Mouse (Mus musculus): ENCODE data around the gene Fan1.

Gene Fan1

DNA sequence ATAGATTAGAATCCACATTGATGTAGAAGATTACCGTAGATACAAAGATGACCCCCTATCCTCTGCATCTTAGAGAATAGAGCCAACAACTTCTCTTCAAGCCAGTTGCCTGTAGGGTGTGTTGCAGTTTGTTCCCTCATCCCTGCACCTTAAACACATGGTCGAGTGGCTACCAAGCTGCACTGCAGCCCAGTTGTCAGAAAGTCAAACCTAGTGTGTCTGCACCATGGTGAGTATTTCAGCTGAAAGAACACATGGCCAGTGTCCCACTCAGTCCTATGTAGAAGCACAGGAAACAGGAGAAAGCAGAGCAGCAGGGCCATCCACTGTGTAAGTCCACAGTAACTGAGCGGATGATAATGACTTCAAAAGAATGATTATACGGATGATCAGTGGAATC lies 46.4 kb downstream of the Fan1 start:
- DNase-seq = no peak

DNA sequence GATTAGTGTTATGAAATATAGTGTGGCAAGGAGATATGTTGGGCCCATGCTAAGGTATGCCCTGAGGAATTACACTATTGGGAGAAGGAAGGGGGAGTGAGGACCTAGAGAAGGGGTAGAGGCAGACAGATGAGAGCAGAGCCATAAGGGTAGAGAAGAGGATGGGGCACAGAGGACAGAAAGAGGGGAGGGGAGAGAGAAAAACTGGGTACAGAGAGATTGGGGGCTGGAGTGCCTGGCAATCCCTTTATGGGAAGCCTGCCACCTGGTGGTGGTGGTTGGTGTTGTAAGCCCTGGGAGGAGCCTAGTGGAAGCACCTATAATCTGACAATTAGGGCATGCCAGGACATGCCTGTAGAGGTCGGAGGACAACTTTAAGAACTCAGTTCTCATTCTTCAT lies 47.0 kb downstream of the Fan1 start:
- DNase-seq = peak; percentile 85

DNA sequence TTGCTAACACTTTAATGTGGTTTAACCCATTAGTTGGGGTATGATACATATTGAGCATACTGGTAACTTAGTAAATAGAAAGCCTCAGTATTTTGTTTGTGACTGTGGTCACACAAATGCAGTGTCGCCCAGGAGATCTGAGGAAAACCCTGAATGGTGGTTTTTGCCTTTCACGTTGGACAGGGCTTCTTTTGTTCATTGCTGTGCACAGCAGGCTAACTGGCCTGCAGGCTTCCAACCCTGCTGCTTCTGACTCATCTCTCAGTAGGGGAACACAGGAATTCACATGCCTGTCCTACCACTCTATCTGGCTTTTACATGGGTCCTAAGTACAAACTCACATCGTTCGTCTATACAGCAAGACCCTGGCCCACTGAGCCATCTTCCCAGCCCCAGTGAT lies 52.2 kb downstream of the Fan1 start:
- DNase-seq = no peak

DNA sequence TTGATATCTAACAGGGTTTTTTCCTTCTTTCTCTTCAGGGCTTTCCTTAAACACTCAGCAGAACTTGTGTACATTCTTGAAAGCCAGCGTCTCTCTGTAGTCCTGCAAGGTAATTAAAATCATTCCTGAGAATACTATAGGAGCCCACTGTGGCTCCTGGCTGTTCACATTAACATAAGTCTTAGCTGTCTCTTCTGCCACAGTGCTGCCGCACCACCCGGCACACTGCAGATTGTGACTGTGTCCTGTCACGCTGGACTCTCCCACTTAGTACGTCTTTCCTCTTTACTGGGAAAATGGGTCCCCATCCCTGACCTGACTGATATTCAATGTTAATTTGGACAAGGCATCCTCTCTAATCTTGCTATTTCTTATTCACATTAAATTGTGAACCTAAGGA lies 52.8 kb downstream of the Fan1 start:
- no peak for DNase-seq

DNA sequence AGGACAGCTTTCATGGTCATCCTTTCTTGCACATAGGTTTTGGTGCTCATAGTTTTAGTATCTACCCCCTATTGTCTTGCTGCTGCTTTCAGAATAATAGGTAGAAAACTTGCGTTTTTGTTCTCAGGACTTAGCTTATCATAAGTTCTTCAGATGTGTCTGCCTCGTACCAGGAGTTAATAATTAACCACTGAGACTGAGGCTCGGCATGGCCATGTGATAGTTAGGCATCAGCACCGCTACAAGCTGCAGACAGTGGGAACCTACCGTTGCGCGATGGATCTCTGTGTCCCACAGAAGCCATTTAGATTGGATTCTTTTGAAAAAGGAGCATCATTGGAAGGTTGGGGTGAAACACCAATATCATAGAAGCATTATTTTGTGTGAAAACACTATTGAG lies 61.1 kb downstream of the Fan1 start:
- no peak for DNase-seq

DNA sequence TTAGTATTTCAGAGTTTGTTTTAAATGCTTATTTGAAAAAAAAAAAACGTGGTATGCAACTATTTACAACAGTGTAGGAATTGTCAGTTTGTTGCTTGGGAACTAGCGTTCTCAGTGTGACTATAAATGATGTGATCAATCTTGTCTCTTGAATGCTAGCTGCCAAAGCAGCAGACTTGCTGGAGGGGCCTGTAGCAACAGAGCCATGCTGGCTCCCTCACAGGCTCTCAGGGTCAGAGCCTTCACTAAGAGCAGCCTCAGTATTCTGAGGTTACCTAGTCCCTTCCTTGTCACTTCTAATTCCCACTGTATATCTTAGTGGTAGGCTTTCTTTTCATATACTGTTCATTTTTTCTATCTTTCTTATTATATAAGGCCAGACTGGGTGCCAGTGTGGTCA lies 63.1 kb downstream of the Fan1 start:
- no peak for DNase-seq

DNA sequence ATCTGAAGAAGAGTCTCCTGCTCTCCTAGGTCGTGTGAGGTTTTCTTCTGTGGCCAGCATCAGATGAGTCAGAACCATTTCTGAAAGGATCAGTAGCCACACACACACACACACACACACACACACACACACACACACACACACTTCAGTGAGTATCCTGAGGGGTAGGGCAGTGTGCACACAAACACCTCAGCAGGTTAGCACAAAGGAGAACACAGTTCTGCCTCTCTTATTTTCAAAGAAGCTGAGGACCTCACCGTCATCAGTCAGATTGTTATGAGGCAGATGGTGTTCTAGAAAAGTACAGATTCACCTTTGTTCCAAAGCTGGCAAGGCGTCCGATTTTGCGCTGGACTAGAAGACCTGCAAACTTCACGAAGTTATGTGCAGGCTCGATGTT lies 63.7 kb downstream of the Fan1 start:
- no peak for DNase-seq
